Mouse (Mus musculus): ENCODE results near the gene Sptbn1. TPM values are rescaled to one million over a fixed set of nuclear protein-coding genes. Genes with fewer than 3 reads are reported as not detected.
A peak's percentile ranks its signal among the peaks of the same experiment; 100 is the strongest.

Sptbn1 gene
- polyA plus RNA-seq, 1 experiment from 2014 or later = 99.0 TPM

DNA sequence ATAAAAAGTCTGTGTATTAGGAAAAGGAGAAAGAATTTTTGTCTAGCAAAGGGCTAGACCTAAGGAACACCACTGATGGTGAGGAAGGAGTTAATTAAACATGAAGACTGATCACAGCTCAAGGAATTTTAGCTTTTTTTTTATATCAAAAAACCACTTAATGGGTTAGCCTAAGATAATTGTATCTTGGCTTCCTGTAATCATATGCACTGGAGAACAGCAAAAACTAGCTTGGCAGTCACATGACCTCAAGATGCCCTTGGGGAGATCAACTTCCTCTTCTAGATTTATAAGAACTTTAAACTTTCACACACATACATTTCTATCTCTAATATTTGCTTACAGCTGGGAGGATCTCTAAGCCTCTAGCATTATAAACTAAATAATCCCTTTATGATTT is 119.6 kb downstream of the Sptbn1 start:
- no peaks in the 10 kb centered on the region for H3K9me3 ChIP-seq (replicated peaks)
- no peak overlapping the region for H3K27ac ChIP-seq (replicated peaks)
- peaks cover 67% of the 10 kb centered on the region for H3K36me3 ChIP-seq
- 0 out of 2 replicates have a peak, but pooled peaks cover 2% of the 10 kb centered on the region for H3K4me1 ChIP-seq
- H3K4me3 ChIP-seq (replicated peaks) = no peak overlapping the region
- ATAC-seq (ENCODE audit: insufficient number of reproducible peaks, low FRiP score, low TSS enrichment, low read depth) = no peak
- no peak overlapping the region for H3K9ac ChIP-seq
- no peaks in the 10 kb centered on the region for H3K27me3 ChIP-seq
- H3K4me2 ChIP-seq (replicated peaks) = no peak overlapping the region

GRCm38 (mm10) chr11:30147882-30148281 is 120.1 kb downstream of the Sptbn1 start:
- no peak for ATAC-seq (ENCODE audit: insufficient number of reproducible peaks, low FRiP score, low TSS enrichment, low read depth)
- no peaks in the 10 kb centered on the region for H3K9me3 ChIP-seq (replicated peaks)
- WGBS = 86% methylated on average over 1 of the region's 1 CpGs
- 0 out of 2 replicates have a peak, but pooled peaks cover 2% of the 10 kb centered on the region for H3K4me1 ChIP-seq
- no peak overlapping the region for H3K4me3 ChIP-seq (replicated peaks)
- no peak overlapping the region for H3K4me2 ChIP-seq (replicated peaks)
- H3K36me3 ChIP-seq = peaks cover 62% of the 10 kb centered on the region
- H3K9ac ChIP-seq = no peak overlapping the region
- H3K27ac ChIP-seq (replicated peaks) = no peak overlapping the region
- no peaks in the 10 kb centered on the region for H3K27me3 ChIP-seq

DNA sequence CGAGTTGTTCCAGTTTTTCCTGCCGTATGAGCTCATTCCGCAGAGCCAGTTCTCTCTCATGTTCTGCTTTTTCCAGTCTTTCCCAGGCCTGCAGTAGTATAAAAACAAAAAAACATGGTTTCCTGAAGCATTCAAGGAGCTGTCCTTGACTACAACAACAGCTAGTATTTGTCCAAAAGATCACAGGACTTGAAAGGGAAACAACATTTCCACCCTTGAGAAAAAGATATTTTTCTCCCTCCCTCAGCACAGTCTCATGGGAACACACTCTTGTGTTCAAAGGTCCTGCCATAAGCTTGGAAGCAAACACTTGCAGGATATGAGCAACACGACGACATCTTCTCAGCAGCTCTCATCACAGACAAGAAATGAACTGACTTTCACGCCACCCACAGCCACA is 124.9 kb downstream of the Sptbn1 start:
- Histone ChIP-seq H3K9me3 (replicated peaks) (no peaks in the 10 kb centered on the region), H3K36me3 (peaks cover 82% of the 10 kb centered on the region), H3K27ac (replicated peaks) (no peak overlapping the region; the same call in 1 of the 2 replicates), H3K4me3 (replicated peaks) (no peak overlapping the region), H3K4me1 (no peaks in the 10 kb centered on the region), H3K4me2 (replicated peaks) (no peak overlapping the region), H3K27me3 (no peaks in the 10 kb centered on the region), H3K9ac (no peak overlapping the region)
- WGBS = 75% methylated on average over 6 of the region's 6 CpGs
- no peak for ATAC-seq (ENCODE audit: insufficient number of reproducible peaks, low FRiP score, low TSS enrichment, low read depth)

GRCm38 (mm10) chr11:30139165-30139826 is 128.7 kb downstream of the Sptbn1 start:
- 76% methylated on average over 17 of the region's 17 CpGs for WGBS
- peaks cover 89% of the 10 kb centered on the region for H3K36me3 ChIP-seq
- peak; percentile 39; the same call in 1 of the 2 replicates for ATAC-seq (ENCODE audit: insufficient number of reproducible peaks, low FRiP score, low TSS enrichment, low read depth)

DNA sequence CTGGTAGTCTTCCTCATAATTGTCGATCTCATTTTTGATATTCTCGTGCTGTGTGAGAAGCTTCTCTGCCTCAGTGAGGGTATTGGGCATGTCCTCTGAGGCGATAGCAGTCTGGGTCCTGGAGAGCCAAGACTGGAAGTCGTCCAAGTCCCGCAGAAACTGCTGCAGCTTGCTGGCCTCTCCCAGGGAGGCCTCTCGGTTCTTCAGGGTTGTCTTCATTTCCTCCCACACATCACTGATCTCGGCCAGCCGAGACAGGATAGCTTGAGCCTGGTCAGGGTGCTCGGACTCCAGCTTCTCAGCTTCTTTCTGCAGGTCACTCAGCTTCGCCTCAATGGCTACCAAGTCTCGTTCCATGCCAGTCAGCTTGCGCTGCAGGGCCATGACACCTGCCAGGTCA is 130.9 kb downstream of the Sptbn1 start:
- no peak overlapping the region for H3K4me2 ChIP-seq (replicated peaks)
- 92% methylated on average over 12 of the region's 12 CpGs for whole genome bisulfite sequencing
- H3K4me3 ChIP-seq (replicated peaks) = no peak overlapping the region
- no peaks in the 10 kb centered on the region for H3K4me1 ChIP-seq
- ATAC-seq (ENCODE audit: insufficient number of reproducible peaks, low FRiP score, low TSS enrichment, low read depth) = no peak
- H3K9ac ChIP-seq = no peak overlapping the region
- peaks cover 92% of the 10 kb centered on the region for H3K36me3 ChIP-seq
- no peaks in the 10 kb centered on the region for H3K27me3 ChIP-seq
- no peak overlapping the region for H3K27ac ChIP-seq (replicated peaks)
- H3K9me3 ChIP-seq (replicated peaks) = no peaks in the 10 kb centered on the region

More at GRCm38 (mm10) chr11:30139165-30139826, 128.7 kb downstream of the Sptbn1 start:
- Histone ChIP-seq H3K4me1 (no peaks in the 10 kb centered on the region), H3K27me3 (no peaks in the 10 kb centered on the region), H3K4me3 (replicated peaks) (no peak overlapping the region), H3K27ac (replicated peaks) (no peak overlapping the region), H3K4me2 (replicated peaks) (no peak overlapping the region), H3K9me3 (replicated peaks) (no peaks in the 10 kb centered on the region), H3K9ac (no peak overlapping the region)

DNA sequence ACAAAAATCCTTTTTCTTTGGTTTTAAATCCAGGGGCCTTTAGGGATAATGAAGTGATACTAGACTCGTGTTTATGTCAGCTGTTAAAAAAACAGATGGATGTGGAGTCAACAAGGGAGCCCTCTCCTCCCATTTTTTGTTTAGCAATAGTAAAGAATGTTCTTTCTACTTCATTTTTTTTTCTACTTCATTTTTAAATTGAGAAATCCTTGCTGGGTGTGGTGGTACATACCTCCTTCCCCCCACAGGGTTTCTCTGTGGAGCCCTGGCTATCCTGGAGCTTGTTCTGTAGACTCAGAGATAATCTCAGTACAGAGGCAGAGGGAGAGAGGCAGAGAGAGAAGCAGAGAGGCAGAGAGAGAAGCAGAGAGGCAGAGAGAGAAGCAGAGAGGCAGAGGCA is 133.9 kb downstream of the Sptbn1 start:
- H3K27me3 ChIP-seq = no peaks in the 10 kb centered on the region
- H3K4me2 ChIP-seq (replicated peaks) = no peak overlapping the region
- H3K36me3 ChIP-seq = peaks cover 88% of the 10 kb centered on the region
- no peaks in the 10 kb centered on the region for H3K9me3 ChIP-seq (replicated peaks)
- H3K4me3 ChIP-seq (replicated peaks) = no peak overlapping the region
- no peaks in the 10 kb centered on the region for H3K4me1 ChIP-seq
- no peak overlapping the region for H3K27ac ChIP-seq (replicated peaks)
- no peak for ATAC-seq (ENCODE audit: insufficient number of reproducible peaks, low FRiP score, low TSS enrichment, low read depth)
- 40% methylated on average over 1 of the region's 1 CpGs for WGBS
- no peak overlapping the region for H3K9ac ChIP-seq

- no peak overlapping the region for H3K9ac ChIP-seq
- H3K27me3 ChIP-seq = no peaks in the 10 kb centered on the region
- peaks cover 85% of the 10 kb centered on the region for H3K36me3 ChIP-seq
- WGBS = 94% methylated on average over 6 of the region's 6 CpGs
- H3K9me3 ChIP-seq (replicated peaks) = no peaks in the 10 kb centered on the region
- H3K27ac ChIP-seq (replicated peaks) = no peak overlapping the region
- no peaks in the 10 kb centered on the region for H3K4me1 ChIP-seq
- H3K4me3 ChIP-seq (replicated peaks) = no peak overlapping the region
- no peak overlapping the region for H3K4me2 ChIP-seq (replicated peaks)
- no peak; the same call in 1 of the 2 replicates for ATAC-seq (ENCODE audit: insufficient number of reproducible peaks, low FRiP score, low TSS enrichment, low read depth)
These were observed 135.4 kb downstream of the Sptbn1 start for GRCm38 (mm10) chr11:30132581-30132980.

DNA sequence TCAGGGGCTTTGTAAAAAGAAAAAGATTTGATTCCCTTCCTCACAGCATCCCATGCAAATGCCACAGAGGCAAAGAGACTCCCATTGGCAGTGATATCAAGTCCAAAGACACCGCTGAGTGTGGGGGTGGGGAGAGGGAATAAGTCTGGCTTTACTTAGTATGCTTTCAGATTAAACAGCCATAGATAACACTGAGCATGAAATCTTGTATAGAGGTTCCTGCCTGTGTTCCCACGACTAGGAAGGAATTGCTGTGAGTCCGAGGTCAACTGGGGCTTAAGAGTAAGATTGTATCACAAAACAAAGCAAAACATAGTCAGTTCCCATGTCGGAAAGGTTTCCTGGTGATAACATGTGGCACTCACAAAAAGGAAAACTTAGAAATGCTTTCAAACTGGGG is 136.3 kb downstream of the Sptbn1 start:
- no peak for ATAC-seq (ENCODE audit: insufficient number of reproducible peaks, low FRiP score, low TSS enrichment, low read depth)
- Histone ChIP-seq H3K9ac (no peak overlapping the region), H3K4me1 (no peaks in the 10 kb centered on the region), H3K27ac (replicated peaks) (no peak overlapping the region), H3K9me3 (replicated peaks) (no peaks in the 10 kb centered on the region), H3K4me3 (replicated peaks) (no peak overlapping the region), H3K36me3 (peaks cover 83% of the 10 kb centered on the region), H3K27me3 (no peaks in the 10 kb centered on the region), H3K4me2 (replicated peaks) (no peak overlapping the region)
- WGBS = 75% methylated on average over 4 of the region's 4 CpGs

GRCm38 (mm10) chr11:30129339-30129738 is 138.6 kb downstream of the Sptbn1 start:
- no peak overlapping the region for H3K27ac ChIP-seq (replicated peaks)
- H3K4me3 ChIP-seq (replicated peaks) = no peak overlapping the region
- no peaks in the 10 kb centered on the region for H3K4me1 ChIP-seq
- H3K36me3 ChIP-seq = peaks cover 76% of the 10 kb centered on the region
- 66% methylated on average over 7 of the region's 7 CpGs for whole genome bisulfite sequencing
- no peaks in the 10 kb centered on the region for H3K9me3 ChIP-seq (replicated peaks)
- no peak overlapping the region for H3K4me2 ChIP-seq (replicated peaks)
- no peak for ATAC-seq (ENCODE audit: insufficient number of reproducible peaks, low FRiP score, low TSS enrichment, low read depth)
- no peaks in the 10 kb centered on the region for H3K27me3 ChIP-seq
- no peak overlapping the region for H3K9ac ChIP-seq

DNA sequence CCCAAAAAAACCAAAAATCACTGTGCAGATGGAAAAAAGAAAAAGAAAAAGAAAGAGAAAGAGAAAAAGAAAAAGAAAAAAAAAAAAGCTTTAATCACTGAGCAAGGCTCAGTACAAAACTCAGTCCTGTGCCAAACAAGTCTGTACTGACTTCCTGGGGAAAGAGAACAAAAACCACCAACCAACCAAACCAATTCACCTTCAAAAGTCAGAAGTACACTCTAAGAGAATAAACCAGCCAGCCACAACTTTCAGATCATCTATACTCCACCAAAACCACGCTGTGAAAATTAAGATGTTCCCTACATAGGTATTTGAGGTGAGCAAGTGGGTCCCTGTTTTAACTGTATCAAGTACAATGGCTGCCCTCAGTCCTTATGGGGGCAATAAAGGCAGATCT is 141.1 kb downstream of the Sptbn1 start:
- Histone ChIP-seq H3K4me3 (replicated peaks) (no peak overlapping the region), H3K4me2 (replicated peaks) (no peak overlapping the region), H3K27me3 (no peaks in the 10 kb centered on the region), H3K36me3 (peaks cover 76% of the 10 kb centered on the region), H3K27ac (replicated peaks) (no peak overlapping the region), H3K9ac (no peak overlapping the region), H3K4me1 (no peaks in the 10 kb centered on the region), H3K9me3 (replicated peaks) (no peaks in the 10 kb centered on the region)
- 86% methylated on average over 1 of the region's 1 CpGs for WGBS
- no peak for ATAC-seq (ENCODE audit: insufficient number of reproducible peaks, low FRiP score, low TSS enrichment, low read depth)

GRCm38 (mm10) chr11:30118038-30118437 is 149.9 kb downstream of the Sptbn1 start:
- no peak overlapping the region for H3K9ac ChIP-seq
- no peak overlapping the region for H3K4me2 ChIP-seq (replicated peaks)
- no peak overlapping the region for H3K4me3 ChIP-seq (replicated peaks)
- no peaks in the 10 kb centered on the region for H3K4me1 ChIP-seq
- H3K27ac ChIP-seq (replicated peaks) = no peak overlapping the region
- H3K27me3 ChIP-seq = no peaks in the 10 kb centered on the region
- peaks cover 94% of the 10 kb centered on the region for H3K36me3 ChIP-seq
- no peak for ATAC-seq (ENCODE audit: insufficient number of reproducible peaks, low FRiP score, low TSS enrichment, low read depth)
- 84% methylated on average over 4 of the region's 4 CpGs for WGBS
- H3K9me3 ChIP-seq (replicated peaks) = no peaks in the 10 kb centered on the region

- no peak overlapping the region for H3K4me3 ChIP-seq (replicated peaks)
- peaks cover 86% of the 10 kb centered on the region for H3K36me3 ChIP-seq
- H3K9ac ChIP-seq = no peak overlapping the region
- 86% methylated on average over 2 of the region's 2 CpGs for WGBS
- ATAC-seq (ENCODE audit: insufficient number of reproducible peaks, low FRiP score, low TSS enrichment, low read depth) = no peak
- H3K4me2 ChIP-seq (replicated peaks) = no peak overlapping the region
- no peak overlapping the region for H3K27ac ChIP-seq (replicated peaks)
- no peaks in the 10 kb centered on the region for H3K9me3 ChIP-seq (replicated peaks)
- no peaks in the 10 kb centered on the region for H3K27me3 ChIP-seq
- H3K4me1 ChIP-seq = no peaks in the 10 kb centered on the region
These were observed 154.3 kb downstream of the Sptbn1 start for GRCm38 (mm10) chr11:30113631-30114030.

All from embryonic facial prominence, embryonic 15.5 days (tissue).